Mouse (Mus musculus) MEL (cell line): ENCODE results near the gene Galt. TPM values are rescaled to one million over a fixed set of nuclear protein-coding genes. Genes with fewer than 3 reads are reported as not detected.

Experiments used
- polyA plus RNA-seq, 2 experiments: library from polyadenylated mRNA; stranded (reverse) in 1 of 2; unstranded in 1 of 2; fragments of >175 nt in 1 of 2; fragments of >200 nt in 1 of 2; gene quantifications; 2 replicates each; pipeline versions ENCODE4 v1.2.1 to v1.2.4; 2012; ENCODE audit warnings: low replicate concordance in 2 of 2, low read depth in 1 of 2; ENCODE audit not compliant: insufficient read length in 2 of 2, insufficient read depth in 1 of 2, missing spikeins in 1 of 2
- total RNA-seq: library from RNA; depleted of rRNA; stranded (reverse); fragments of 300-350 nt; gene quantifications from 2 replicates; pipeline ENCODE4 v1.2.3, GENCODE M21; 2012; rRNA removed

Galt gene
- total and polyA plus RNA-seq, 3 experiments, result 26.5 to 31.9 TPM; not detected in 1

Other genes with a start within 250 kb of the Galt start
- gene 1110017D15Rik, start 237.9 kb upstream of the Galt start, total RNA-seq, result not detected in 2 replicates
- under 1 TPM in 1 of 2 experiments, not detected in 1; 0.21 TPM for gene 1110017D15Rik, start 237.9 kb upstream of the Galt start, polyA plus RNA-seq
- gene Fam219a, start 185.7 kb upstream of the Galt start, total RNA-seq, result 0.85 and 1.5 TPM in 2 replicates
- gene Fam219a, start 185.7 kb upstream of the Galt start, polyA plus RNA-seq, result 1 to 10 TPM in 1 of 2 experiments, not detected in 1; 3.8 TPM
- gene Dnaic1, start 185.5 kb upstream of the Galt start, total RNA-seq, result not detected in 2 replicates
- gene Dnaic1, start 185.5 kb upstream of the Galt start, polyA plus RNA-seq, result not detected
- 0.19 TPM in 1 of 2 replicates, not detected in the other for gene Enho, start 114.9 kb upstream of the Galt start, total RNA-seq
- gene Enho, start 114.9 kb upstream of the Galt start, polyA plus RNA-seq, result under 1 TPM in 1 of 2 experiments, not detected in 1; 0.40 TPM
- not detected in 2 replicates for gene Cntfr, start 58.1 kb upstream of the Galt start, total RNA-seq
- gene Cntfr, start 58.1 kb upstream of the Galt start, polyA plus RNA-seq, result not detected
- gene Il11ra1, start 55.2 kb upstream of the Galt start, total RNA-seq, result 42.9 and 66.7 TPM in 2 replicates
- gene Il11ra1, start 55.2 kb upstream of the Galt start, polyA plus RNA-seq, result 10 to 100 TPM in 1 of 2 experiments, not detected in 1; 44.4 TPM
- 50.4 and 63.5 TPM in 2 replicates for gene Rpp25l, start 41.7 kb upstream of the Galt start, total RNA-seq
- 10 to 100 TPM in 1 of 2 experiments, not detected in 1; 52.0 TPM for gene Rpp25l, start 41.7 kb upstream of the Galt start, polyA plus RNA-seq
- gene Dctn3, start 32.1 kb upstream of the Galt start, total RNA-seq, result 51.8 and 57.7 TPM in 2 replicates
- gene Dctn3, start 32.1 kb upstream of the Galt start, polyA plus RNA-seq, result 10 to 100 TPM in 1 of 2 experiments, not detected in 1; 64.6 TPM
- gene Arid3c, start 24.1 kb upstream of the Galt start, total RNA-seq, result not detected in 2 replicates
- gene Arid3c, start 24.1 kb upstream of the Galt start, polyA plus RNA-seq, result under 1 TPM in 1 of 2 experiments, not detected in 1; 0.13 TPM
- gene Sigmar1, start 929 bp downstream of the Galt start, total RNA-seq, result 59.4 and 80.1 TPM in 2 replicates
- gene Sigmar1, start 929 bp downstream of the Galt start, polyA plus RNA-seq, result 100 to 1,000 TPM; 112 to 190 TPM
- gene Ccl27a, start 19.0 kb downstream of the Galt start, total RNA-seq, result 4.9 and 6.4 TPM in 2 replicates
- 10 to 100 TPM in 1 of 2 experiments, not detected in 1; 12.1 TPM for gene Ccl27a, start 19.0 kb downstream of the Galt start, polyA plus RNA-seq
- gene Gm21541, start 148.4 kb downstream of the Galt start, total RNA-seq, result not detected in 2 replicates
- not detected for gene Gm21541, start 148.4 kb downstream of the Galt start, polyA plus RNA-seq
- gene Gm20878, start 186.3 kb downstream of the Galt start, total RNA-seq, result 1.6 and 4.1 TPM in 2 replicates
- 1 to 10 TPM in 1 of 2 experiments, not detected in 1; 5.2 TPM for gene Gm20878, start 186.3 kb downstream of the Galt start, polyA plus RNA-seq
- 0.39 and 0.62 TPM in 2 replicates for gene Fam205a4, start 210.8 kb downstream of the Galt start, total RNA-seq
- under 1 TPM in 1 of 2 experiments, not detected in 1; 0.54 TPM for gene Fam205a4, start 210.8 kb downstream of the Galt start, polyA plus RNA-seq